Mouse (Mus musculus): ENCODE measurements around the gene Adcy7.

Gene Adcy7

DNA sequence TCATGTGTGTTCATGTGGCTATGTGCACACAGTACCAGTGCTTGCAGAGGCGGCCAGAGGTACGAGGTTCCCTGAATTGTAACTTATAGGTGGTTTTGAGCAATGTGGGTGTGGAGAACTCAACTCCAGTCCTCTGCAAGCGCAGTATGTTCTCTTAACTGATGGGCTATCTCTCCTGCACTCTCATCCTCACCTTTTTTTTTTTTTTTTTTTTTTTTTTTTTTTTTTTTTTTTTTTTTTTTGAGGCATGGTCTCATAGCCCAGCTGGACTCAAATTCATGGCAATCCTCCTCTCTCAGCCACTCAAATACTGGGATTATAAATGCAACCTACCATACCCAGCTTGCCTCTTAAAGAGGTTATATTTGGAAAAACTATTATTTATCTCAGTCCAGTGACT is 58.6 kb downstream of the Adcy7 start:
- no peak for DNase-seq (ENCODE audit: low read depth)

GRCm38 (mm10) chr8:88334384-88334783 is 62.2 kb downstream of the Adcy7 start:
- DNase-seq (ENCODE audit: low read depth), result no peak

GRCm38 (mm10) chr8:88334975-88335374 is 62.8 kb downstream of the Adcy7 start:
- DNase-seq (ENCODE audit: low read depth), result no peak

DNA sequence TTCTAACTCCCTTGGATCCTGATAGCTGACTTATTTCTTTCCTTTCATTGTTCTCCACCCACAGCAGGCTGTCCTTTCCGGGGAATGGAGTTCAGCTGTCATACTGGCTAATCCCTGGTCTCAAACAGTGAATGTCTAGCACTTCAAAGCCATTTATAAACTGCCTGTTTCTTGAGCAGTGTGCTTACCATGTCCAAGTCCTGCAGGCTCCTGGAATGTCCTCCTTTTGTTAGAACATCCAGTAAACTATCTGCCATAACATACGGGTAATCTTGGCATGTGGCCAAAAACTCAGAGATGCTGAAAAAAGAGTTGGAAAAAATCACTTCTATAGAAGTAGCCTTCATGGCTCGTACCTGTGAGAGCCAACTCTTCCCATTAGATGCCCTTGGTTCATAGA is 67.0 kb downstream of the Adcy7 start:
- no peak for DNase-seq (ENCODE audit: low read depth)

DNA sequence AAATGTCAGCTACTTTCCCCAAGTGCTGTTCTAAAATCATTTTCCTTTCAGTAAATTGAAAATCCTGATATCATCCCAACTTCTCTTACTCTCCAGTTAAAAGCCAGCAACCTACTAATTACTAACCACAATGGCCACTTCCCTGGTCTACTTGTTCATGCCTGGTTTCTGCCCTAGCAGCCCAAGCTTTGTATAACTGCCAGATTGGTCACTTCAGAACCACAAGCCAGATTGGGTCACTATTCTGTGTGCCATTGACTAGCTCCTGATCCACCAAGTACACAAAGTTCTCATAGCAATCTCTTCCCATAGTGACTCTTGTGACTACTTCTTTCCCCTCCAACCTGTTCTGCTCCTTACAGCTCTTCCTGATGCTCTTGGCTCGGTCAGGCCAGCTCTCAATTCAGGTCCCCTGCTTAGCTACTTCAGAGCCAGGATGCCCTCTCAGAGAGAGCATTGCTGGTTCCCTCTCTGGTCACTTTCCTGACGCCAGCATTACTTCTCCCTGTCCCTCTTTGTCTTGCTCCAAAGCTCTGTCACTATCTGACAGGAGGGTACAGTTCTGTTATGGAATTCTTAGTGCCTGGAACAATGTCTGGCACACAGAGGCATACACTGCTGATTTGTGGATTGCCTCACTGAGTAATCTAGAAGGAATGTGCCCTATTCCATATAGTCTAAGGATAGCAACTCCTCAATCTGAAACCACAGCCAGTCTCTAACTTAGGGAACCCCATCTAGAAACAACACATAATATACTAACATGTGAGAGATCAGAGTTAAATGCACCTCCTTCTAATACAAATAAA is 67.9 kb downstream of the Adcy7 start:
- DNase-seq (ENCODE audit: low read depth), result no peak

GRCm38 (mm10) chr8:88342026-88342425 is 69.8 kb downstream of the Adcy7 start:
- no peak for DNase-seq (ENCODE audit: low read depth)

DNA sequence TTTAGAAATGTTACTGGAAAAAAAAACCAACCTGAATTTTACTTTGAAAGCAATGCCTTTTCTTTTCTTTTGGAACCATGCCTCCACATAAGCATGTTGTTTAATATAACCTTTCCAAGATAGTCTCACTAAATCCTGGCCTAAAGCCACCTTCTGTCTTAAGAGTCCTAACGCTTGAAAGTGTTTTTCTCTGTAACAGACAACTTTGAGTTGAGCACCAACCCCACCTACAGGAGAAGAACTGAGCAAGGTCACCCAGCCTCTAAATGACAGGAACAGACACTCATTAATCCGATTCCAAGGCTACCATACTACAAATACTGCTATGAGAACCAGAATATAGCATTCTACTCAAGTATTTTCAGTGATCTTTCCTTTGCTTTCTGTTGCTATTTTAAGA is 76.8 kb downstream of the Adcy7 start:
- no peak for DNase-seq (ENCODE audit: low read depth)

DNA sequence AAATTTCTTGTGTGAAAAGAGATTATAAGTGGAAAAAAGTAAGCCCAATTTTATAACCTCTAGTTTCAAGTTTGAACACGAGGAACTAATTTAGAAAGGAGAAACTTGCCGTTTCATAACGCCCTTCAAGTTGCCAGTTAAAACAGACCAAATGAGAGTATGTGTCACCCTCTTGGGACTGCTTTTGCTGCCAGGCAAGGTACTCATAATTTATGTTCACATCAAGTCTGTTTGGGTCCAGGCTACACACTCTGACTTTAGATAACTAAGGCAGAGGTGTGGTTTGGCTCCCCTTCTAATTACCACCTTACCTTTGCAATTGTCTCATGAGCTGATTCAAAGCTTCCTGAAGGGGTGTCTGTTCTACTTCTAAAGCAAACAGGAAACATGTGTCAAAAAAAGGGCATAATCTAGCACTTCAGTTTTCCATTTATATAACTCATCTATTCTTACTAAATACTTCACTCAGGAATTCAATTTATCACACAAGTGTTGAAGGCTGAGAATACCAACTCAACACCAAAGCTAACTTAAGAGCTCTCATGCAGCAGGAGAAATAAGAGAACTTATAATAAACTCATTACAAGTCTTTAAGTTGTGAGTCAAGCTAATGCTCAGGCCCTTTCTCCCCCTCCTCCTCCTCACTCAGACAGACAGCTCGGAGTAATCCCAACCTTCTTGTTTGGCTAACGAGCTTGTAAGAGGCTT is 85.2 kb downstream of the Adcy7 start:
- DNase-seq (ENCODE audit: low read depth), result no peak

DNA sequence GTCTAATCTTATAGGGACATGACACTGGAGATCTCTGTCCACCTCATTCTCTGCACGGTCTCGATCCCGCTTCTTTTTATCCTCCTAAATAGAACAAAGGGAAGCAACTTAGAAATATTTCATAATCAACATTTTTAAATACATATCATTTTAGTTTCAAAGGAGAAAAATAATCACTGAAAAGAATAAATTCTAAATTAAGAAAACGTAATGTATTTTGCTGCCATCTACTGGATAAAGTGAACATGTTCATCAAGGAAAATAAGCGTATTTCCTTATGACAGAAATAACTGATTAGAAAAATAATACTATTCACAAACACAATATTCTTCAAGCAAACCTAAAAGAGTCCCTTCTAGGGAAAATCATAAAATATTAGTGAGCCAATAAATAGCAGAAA is 85.7 kb downstream of the Adcy7 start:
- peak; percentile 52 for DNase-seq (ENCODE audit: low read depth)

- peak; percentile 38 for DNase-seq (ENCODE audit: low read depth)
Observed at GRCm38 (mm10) chr8:88359959-88360358, 87.8 kb downstream of the Adcy7 start.

DNA sequence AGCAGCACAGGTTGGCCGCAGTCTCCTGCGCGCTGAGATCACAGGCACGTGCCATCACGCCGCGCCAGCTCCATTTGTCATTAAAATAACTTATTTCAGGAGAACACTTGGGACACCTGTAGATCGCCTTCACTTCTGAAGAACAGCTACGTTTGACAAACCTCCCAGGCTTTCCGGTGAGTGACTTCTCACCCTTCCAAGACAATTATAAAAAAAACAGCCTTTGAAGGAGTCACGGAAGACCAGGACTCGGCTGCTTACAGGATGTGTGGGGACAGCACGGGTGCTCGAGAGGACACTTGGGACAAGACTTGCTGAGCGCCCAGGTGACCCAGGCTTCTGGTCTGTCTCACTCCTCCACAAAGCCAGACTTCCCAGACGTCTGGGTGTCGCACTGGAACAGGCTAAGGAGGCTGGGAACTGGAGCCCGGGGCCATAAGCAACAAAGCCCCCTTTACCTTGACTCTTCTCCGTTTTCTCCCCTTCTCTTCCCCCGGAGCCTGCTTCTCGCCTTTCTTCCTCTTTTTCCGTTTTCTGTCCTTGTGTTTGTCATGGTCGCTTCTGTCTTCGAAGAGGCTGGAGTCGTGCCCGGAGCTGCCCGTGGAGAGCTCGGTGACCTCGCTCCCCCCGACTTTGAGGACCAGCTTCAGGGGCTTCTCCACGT is 89.0 kb downstream of the Adcy7 start:
- DNase-seq (ENCODE audit: low read depth), result peak; percentile 61

DNA sequence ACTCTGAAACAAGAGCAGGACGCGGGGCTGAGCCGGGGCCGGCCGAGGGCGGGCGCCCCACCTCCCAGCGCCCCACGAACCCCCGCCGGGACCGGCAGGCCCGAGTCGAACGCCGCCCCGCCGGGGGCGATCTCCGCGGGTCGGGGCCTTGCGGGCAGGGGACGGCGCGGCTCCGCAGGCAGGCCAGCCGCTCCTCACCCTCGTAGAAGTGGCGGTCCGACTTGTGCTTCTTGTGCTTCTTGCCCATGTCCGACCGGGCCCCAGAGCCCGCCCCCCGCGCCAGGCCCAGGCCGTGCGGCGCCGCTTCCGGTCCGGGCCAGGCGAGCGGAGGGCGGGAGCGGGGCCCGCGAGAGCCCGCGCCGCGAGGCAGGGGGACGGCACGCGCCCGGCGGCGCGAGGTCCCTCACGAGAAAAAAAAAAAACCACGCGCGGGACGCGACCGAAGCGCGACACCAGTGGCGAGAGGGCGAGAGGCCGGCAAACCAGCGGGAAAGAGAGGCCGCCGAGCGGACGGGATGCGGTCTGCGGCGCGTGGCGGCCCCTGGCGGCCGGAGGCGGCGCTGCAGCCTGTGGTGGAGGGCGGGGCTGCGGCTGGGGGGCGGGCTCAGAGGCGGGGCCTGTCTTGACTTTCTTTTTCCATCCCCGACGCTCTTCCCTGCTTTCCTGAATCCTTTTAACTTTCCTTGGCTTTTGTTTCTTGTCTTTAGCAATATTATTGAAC is 89.7 kb downstream of the Adcy7 start, which contains the start of gene Brd7:
TSS of gene Brd7 (minus strand) at position 487 of the 721 bp plus-strand sequence.
- peak; percentile 87 for DNase-seq (ENCODE audit: low read depth)

- DNase-seq (ENCODE audit: low read depth), result peak; percentile 86
Observed at GRCm38 (mm10) chr8:88362446-88363150, 90.4 kb downstream of the Adcy7 start.

- no peak for DNase-seq (ENCODE audit: low read depth)
Observed at GRCm38 (mm10) chr8:88369221-88369620, 97.0 kb downstream of the Adcy7 start.

DNA sequence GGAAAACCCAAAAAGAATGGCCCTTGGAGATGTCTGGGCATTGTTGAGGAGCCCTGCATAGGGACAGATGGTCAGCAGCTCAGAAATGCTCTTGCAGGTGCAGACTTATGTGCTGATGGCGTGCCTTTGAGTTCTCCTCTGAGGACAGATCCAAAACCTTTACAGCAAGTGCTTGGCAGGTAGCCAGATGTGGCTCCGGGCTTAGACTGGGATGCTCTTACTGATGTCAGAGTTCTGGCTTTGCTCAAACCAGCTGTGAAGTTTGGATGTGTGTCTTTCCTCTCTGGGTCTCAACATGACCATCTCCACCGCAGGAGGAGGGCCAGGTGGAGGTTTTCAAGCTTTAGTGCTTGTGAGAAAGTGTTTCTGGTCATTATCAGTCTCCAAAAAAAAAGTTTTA is 97.6 kb downstream of the Adcy7 start:
- no peak for DNase-seq (ENCODE audit: low read depth)

- DNase-seq (ENCODE audit: low read depth), result no peak
Observed at GRCm38 (mm10) chr8:88371522-88371921, 99.3 kb downstream of the Adcy7 start.

DNA sequence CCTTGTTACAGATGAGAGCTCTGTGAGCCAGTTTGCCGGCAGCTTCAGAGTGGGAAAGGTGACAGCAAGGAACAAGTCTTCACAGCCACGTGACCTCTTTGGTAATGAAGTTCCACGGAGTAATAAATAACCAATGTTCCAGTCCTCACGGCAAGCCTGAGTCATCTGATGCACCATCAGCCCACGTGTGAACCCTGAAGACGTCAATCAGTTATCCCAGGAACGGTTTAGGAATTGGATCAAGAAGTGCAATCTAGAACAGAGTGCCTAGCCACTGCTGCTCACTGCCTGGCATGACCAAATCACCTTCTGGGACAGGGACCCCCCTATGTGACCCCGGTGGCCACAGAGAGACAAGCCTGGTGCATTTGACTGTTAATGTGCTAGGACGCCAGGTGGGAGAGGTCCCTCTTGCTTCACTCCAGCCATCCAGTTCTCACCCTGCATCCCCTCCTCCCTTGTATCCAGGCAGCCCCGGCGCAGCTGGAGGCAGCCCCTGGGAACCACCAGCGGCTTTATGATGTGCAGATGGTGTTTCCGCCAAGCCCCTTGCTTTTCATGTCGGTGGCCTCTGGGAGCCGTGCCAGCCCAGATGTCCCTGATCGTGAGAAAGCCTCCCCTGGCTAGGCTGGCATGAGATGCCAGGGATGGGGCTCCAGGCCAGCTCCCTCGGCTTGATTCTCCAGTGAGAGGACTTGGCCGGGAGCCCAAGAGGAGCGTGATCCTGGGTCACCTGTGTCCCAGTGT is 104.8 kb downstream of the Adcy7 start:
- no peak for DNase-seq (ENCODE audit: low read depth)
